Mouse (Mus musculus) heart, postnatal 0 days (tissue): ENCODE measurements around the gene Pum2. TPM values are rescaled to one million over a fixed set of nuclear protein-coding genes. Genes with fewer than 3 reads are reported as not detected.

Experiments
- ATAC-seq: fragments of 200-750 bp; cut with Nextera tagmentation; 2 replicates; pipeline ENCODE4 v1.8.0; 2017; ENCODE audit warnings: low read depth, moderate number of reproducible peaks, moderate library complexity; ENCODE audit not compliant: insufficient read depth
- DNase-seq: peaks from one replicate; pipeline ENCODE4 v3.0.0-alpha.2; 2016; ENCODE audit warnings: low spot score
- H3K27ac ChIP-seq: fragments of 300-500 bp; sonication (generic); 2 replicates; pipeline ENCODE4 v1.5.1; 2014; ENCODE audit warnings: low read depth, mild to moderate bottlenecking
- H3K27me3 ChIP-seq: fragments of 300-500 bp; sonication (generic); 2 replicates; pipeline ENCODE4 v1.6.1; 2014; ENCODE audit warnings: low read length, mixed read lengths; ENCODE audit not compliant: control insufficient read depth, insufficient read depth
- H3K36me3 ChIP-seq: fragments of 300-500 bp; sonication (generic); replicated peaks from 2 replicates; pipeline ENCODE4 v1.6.1; 2014; ENCODE audit warnings: low read length, mixed read lengths; ENCODE audit not compliant: control insufficient read depth, insufficient read depth
- H3K4me1 ChIP-seq: fragments of 300-500 bp; sonication (generic); 2 replicates; pipeline ENCODE4 v1.6.1; 2014; ENCODE audit warnings: antibody characterized with exemption; ENCODE audit not compliant: control insufficient read depth, insufficient read depth
- H3K4me2 ChIP-seq: fragments of 300-500 bp; sonication (generic); 2 replicates; pipeline ENCODE4 v1.6.1; 2014; ENCODE audit warnings: low read depth, mild to moderate bottlenecking, low read length, moderate library complexity
- H3K4me3 ChIP-seq: fragments of 300-500 bp; sonication (generic); 2 replicates; pipeline ENCODE4 v1.5.1; 2014; ENCODE audit warnings: low read depth, low read length
- H3K9ac ChIP-seq: fragments of 300-500 bp; sonication (generic); replicated peaks from 2 replicates; pipeline ENCODE4 v1.6.1; 2014; ENCODE audit warnings: low read depth, low read length, mixed read lengths
- H3K9me3 ChIP-seq: fragments of 300-500 bp; sonication (generic); replicated peaks from 2 replicates; pipeline ENCODE4 v1.6.1; 2016; ENCODE audit warnings: low read length; ENCODE audit not compliant: control insufficient read depth
- CTCF ChIP-seq: IDR thresholded peaks from 2 replicates; pipeline ENCODE4 v1.5.1; 2016; ENCODE audit warnings: antibody characterized with exemption, control low read depth, low read depth
- EP300 ChIP-seq: IDR thresholded peaks from 2 replicates; pipeline ENCODE4 v1.6.1; 2016; ENCODE audit warnings: antibody characterized with exemption, low read depth
- WGBS: fragments of 180-500 bp; shearing (Covaris S2); extraction: QIAGEN DNeasy Blood & Tissue Kit; methylation state at CpG from one replicate; pipeline ENCODE4 v1.1.7; 2014; 5-methylcytosine and 5-hydroxymethylcytosine counted together
- polyA plus RNA-seq: library from polyadenylated mRNA; unstranded; fragments of >200 nt; fragmentation: Nextera tagmentation; extraction: Ambion mirVana; gene quantifications from 2 replicates; pipeline ENCODE4 v1.2.1, GENCODE M21; 2015
- total RNA-seq: library from RNA; depleted of rRNA; stranded (reverse); fragments of >200 nt; gene quantifications from 2 replicates; pipeline ENCODE4 v1.2.3, GENCODE M21; 2014; ENCODE audit warnings: low replicate concordance

Pum2 gene
- total and polyA plus RNA-seq, 2 experiments from 2014 or later: 20.9 to 100 TPM

DNA sequence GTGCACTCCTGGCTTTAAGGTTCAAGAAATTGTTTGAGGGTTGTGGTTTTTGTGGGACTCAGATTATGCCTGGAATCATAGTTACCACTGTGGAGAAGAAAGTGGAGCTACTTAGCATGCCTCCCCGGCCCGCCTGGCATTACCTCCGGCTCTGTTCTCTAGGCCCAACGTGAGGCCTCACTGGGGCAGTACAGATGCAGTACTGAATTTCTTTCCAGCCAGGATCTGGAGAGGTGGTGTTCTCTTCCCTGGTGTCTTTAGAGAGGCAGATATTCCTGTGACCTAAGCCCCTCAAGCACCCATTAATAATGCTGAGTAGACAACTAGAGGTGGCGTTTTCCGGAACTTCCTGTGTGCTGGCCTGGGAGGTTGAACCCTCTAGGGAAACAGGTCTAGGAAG lies 99.4 kb downstream of the Pum2 start:
- DNase-seq (no peak), ATAC-seq (no peak)
- Histone ChIP-seq H3K4me3 (no peak overlapping the region), H3K36me3 (no peaks in the 10 kb centered on the region), H3K4me1 (0 out of 2 replicates have a peak, but pooled peaks cover 4% of the 10 kb centered on the region), H3K27me3 (no peaks in the 10 kb centered on the region), H3K9ac (no peak overlapping the region), H3K4me2 (peak overlapping the region; percentile 100), H3K27ac (no peak overlapping the region), H3K9me3 (no peaks in the 10 kb centered on the region)
- 61% methylated on average over 6 of the region's 6 CpGs for WGBS
- TF ChIP-seq CTCF (no peak), EP300 (no peak)

DNA sequence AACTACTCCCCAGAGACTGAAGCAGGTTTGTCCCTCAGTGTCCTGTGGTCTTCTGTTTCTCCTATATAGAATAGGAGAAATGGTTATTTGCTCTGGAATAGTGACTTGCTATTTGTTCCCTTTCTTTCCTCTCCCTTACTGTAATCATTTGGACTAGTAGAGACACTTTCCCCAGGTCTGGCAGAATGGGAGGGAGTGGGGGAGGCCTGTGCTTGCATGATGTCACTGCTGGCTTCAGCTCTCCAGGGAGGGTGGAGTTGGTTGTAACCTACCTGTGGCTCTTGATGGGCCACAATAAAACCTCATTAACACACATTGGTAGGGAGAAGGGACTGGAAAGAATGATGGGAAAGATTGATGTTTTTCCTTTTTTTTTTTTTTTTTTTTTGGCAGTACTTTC lies 100.2 kb downstream of the Pum2 start:
- Histone ChIP-seq H3K4me1 (0 out of 2 replicates have a peak, but pooled peaks cover 4% of the 10 kb centered on the region), H3K4me3 (no peak overlapping the region), H3K9ac (no peak overlapping the region), H3K9me3 (no peaks in the 10 kb centered on the region), H3K4me2 (no peak overlapping the region), H3K27ac (no peak overlapping the region), H3K27me3 (no peaks in the 10 kb centered on the region), H3K36me3 (no peaks in the 10 kb centered on the region)
- ATAC-seq: no peak
- DNase-seq: no peak
- TF ChIP-seq CTCF: no peak

DNA sequence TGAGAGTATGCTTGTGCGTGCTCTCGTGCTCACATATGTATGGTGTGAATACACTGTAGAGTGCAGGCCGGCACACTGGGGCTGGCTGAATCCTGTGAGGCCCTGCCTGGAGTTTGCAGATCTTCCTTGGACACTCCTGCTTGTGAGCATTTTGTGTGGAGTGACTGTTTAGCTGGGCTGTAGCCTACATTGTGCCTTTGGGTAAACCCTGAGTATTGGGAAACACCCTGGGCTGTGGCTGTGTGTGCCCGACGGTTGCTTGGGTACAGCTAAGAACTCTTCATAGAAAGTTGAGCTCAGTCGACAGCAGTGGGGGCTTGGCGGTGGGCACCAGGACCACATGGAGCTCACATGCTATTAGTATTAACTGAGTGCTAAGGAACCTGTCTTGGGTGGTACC lies 102.3 kb downstream of the Pum2 start:
- Histone ChIP-seq H3K9ac (no peak overlapping the region), H3K4me3 (no peak overlapping the region), H3K4me1 (0 out of 2 replicates have a peak, but pooled peaks cover 4% of the 10 kb centered on the region), H3K27me3 (no peaks in the 10 kb centered on the region), H3K9me3 (no peaks in the 10 kb centered on the region), H3K36me3 (no peaks in the 10 kb centered on the region), H3K27ac (no peak overlapping the region), H3K4me2 (no peak overlapping the region)
- ATAC-seq: no peak
- WGBS: 87% methylated on average over 7 of the region's 7 CpGs
- DNase-seq: no peak
- TF ChIP-seq CTCF (no peak), EP300 (no peak)

DNA sequence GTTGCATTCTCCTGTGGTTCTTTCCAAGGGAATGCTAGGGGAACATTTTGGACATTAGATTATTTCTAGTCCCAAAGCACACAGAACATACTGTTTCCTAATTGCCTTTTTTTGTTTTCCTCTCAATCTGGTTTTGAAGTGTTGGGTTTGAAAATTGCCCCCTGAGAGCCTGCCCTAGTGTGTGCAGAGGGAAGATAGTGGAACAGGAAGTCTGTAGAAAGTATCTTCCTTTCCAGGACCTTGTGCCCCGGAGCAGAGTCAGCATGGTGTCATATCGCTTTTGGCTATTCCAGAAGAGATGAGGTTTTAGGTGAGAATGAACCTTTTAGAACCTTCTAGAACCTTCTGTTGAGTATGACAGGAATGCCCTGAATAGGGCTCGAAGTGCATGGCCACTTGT lies 102.8 kb downstream of the Pum2 start:
- ATAC-seq (no peak), DNase-seq (no peak)
- WGBS: 69% methylated on average over 3 of the region's 3 CpGs
- H3K9ac ChIP-seq: no peak overlapping the region
- no peak overlapping the region for H3K27ac ChIP-seq
- H3K4me3 ChIP-seq: no peak overlapping the region
- TF ChIP-seq CTCF (no peak), EP300 (no peak)
- H3K4me2 ChIP-seq: no peak overlapping the region
- peaks cover 8% of the 10 kb centered on the region; the same call in 1 of the 2 replicates for H3K4me1 ChIP-seq
- no peaks in the 10 kb centered on the region for H3K36me3 ChIP-seq
- H3K27me3 ChIP-seq: no peaks in the 10 kb centered on the region
- no peaks in the 10 kb centered on the region for H3K9me3 ChIP-seq

DNA sequence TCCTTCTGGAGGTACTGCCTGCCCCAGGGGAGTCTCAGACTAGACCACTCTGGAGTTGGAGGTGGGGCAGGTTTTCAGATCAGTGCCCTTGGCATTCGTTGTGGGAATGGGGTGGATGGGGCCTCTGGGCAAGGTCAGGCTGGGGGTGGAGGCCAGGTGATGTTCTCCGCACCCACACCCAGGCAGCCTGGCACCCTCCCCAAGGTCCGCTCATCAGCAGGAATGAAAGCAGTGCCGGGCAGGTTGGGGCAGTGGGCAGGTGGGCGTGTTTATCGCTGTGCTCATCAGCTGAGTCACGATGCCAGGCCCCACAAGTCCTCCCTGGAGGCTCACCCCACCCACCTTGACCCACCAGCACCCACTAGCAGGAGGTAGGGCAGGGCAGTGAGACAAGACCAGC lies 104.2 kb downstream of the Pum2 start:
- Histone ChIP-seq H3K9me3 (no peaks in the 10 kb centered on the region), H3K9ac (no peak overlapping the region), H3K27ac (no peak overlapping the region), H3K27me3 (no peaks in the 10 kb centered on the region), H3K36me3 (no peaks in the 10 kb centered on the region), H3K4me3 (no peak overlapping the region), H3K4me2 (no peak overlapping the region), H3K4me1 (peaks cover 10% of the 10 kb centered on the region; the same call in 1 of the 2 replicates)
- no peak for DNase-seq
- TF ChIP-seq CTCF: no peak
- no peak for TF ChIP-seq EP300
- no peak for ATAC-seq
- WGBS: 82% methylated on average over 7 of the region's 7 CpGs

DNA sequence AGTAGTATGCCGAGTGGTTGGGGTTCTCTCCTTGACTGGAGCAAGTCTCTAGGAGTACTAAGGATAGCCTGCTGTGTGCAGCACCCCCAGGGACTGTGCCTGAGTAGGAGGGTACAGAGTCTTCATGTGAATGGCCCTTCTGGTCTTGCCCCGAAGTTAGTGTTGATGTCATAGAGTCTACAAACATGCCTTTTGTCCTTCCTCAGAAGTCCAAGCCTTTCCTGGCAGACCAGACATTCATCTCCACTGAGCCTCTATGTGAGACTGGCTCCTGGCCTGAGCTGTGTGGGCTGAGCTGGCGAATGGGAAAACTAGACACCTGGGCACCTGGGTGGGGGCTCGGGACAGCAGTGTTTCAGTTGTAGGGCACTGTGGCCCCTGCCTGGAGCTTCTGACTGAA lies 105.9 kb downstream of the Pum2 start:
- H3K27me3 ChIP-seq: no peaks in the 10 kb centered on the region
- no peak overlapping the region for H3K4me3 ChIP-seq
- no peak overlapping the region for H3K4me2 ChIP-seq
- H3K9me3 ChIP-seq: no peaks in the 10 kb centered on the region
- H3K27ac ChIP-seq: no peak overlapping the region
- H3K4me1 ChIP-seq: peaks cover 6% of the 10 kb centered on the region; the same call in 1 of the 2 replicates
- no peak overlapping the region for H3K9ac ChIP-seq
- WGBS: 81% methylated on average over 4 of the region's 4 CpGs
- H3K36me3 ChIP-seq: no peaks in the 10 kb centered on the region
- no peak for TF ChIP-seq CTCF
- TF ChIP-seq EP300: no peak
- DNase-seq (no peak), ATAC-seq (no peak)
